Mouse (Mus musculus) lung, adult 18-20 months (tissue): ENCODE results near the gene Gm10382.

Experiments used
- DNase-seq, 2 experiments: peaks; one replicate each; pipeline ENCODE4 v3.0.0; 2022; ENCODE audit warnings: mixed read lengths in 2 of 2

Gm10382 gene

GRCm38 (mm10) chr5:125389131-125389578 lies at the start of gene Gm10382:
TSS of gene Gm10382 (plus strand) at chr5:125389322.
- DNase-seq, result peak; percentile 86 to 90

- DNase-seq, result peak in 1 of 2 experiments; percentile 24
Observed at GRCm38 (mm10) chr5:125339851-125340531, 49.1 kb upstream of the Gm10382 start.

- DNase-seq, result peak; percentile 85 to 89
Observed at GRCm38 (mm10) chr5:125340547-125341262, 48.4 kb upstream of the Gm10382 start, which contains the start of gene Scarb1. TSS of gene Scarb1 (minus strand) at chr5:125341094.

DNA sequence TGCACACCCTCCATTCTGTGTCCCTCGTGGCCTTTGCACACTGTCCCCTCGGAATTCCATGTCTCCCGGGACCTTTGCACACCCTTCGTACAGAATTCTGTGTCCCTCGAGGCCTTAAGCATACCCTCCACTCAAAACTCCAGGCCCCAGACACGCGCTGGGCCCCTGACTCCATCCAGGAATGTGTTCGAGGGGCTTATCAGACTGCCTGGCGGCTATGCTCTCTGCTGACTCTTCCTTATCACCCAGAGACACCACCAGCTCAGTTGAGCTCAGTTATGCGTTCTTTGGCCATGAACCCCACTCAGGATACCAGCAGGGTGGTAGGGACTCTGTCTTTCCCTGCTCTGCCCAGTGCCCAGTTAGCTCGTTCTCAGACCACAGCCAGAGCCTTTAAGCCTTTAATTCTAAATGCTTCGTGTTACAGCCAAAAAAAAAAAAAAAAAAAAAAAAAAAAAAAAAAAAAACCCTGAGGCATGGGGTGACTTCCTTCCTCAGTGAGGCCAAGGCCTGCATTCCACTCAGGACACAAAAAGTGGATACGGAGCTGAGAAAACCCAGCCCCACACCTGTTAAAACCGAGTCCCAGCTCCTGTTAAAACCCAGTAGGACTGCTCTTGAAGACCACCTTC lies 47.5 kb upstream of the Gm10382 start:
- no peak for DNase-seq

GRCm38 (mm10) chr5:125344296-125344695 lies 44.8 kb upstream of the Gm10382 start:
- DNase-seq, result no peak

DNA sequence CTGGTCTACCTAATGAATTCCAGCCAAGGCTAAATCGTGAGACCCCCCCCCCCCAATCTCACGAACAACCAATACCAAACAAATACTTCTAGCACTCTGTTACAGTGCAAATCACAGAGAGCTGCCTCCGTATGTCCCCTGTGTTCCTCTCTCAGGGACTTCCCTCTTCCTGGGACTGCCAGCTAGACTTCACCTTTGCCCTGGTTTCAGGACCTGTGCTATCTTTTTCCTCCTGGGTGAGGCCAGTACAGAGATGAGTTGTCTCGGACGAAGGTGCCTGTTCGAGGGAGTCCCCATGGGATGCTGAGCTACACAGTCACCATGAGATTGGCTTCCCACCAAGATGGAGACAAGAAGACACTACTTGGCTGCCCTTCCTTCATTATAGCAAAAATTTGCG lies 41.1 kb upstream of the Gm10382 start:
- DNase-seq, result no peak

DNA sequence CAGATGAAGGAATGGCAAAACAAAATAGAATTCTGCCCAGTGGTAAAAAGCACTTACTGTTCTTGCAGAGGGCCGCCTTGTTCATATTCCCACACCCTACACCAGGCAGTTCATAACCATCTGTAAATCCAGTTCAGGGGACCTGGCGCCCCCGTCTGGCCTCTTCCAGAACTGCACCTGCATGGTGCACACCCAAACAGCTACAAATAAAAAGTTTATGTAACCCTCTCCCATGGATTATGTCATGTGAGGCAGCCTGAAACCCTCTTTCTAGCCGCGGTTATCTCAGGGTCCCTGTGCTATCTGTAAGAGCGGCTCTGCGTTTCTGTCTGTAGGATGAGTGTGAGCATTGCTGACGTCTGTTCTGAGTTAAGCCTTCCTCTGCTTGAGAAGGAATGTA lies 40.6 kb upstream of the Gm10382 start:
- peak; percentile 54 to 58 for DNase-seq

GRCm38 (mm10) chr5:125349391-125349790 lies 39.7 kb upstream of the Gm10382 start:
- no peak for DNase-seq

GRCm38 (mm10) chr5:125351057-125351456 lies 38.1 kb upstream of the Gm10382 start:
- no peak for DNase-seq

DNA sequence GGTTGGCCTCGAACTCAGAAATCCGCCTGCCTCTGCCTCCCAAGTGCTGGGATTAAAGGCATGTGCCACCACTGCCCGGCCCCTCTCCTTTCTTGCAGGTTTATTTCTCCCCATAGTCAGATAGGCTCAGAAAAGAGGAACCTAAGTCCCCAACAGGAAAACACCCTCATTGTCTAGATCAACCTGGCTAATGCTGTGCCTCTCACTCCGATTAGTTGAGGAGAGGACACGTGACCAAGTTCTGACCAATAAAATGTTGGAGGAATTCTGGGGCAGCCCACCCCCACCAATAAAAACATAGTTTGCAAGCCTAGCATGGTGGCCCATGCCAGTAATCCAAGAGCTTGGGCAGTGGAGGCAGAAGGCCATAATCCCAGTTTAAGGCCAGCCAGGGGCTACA lies 37.2 kb upstream of the Gm10382 start:
- DNase-seq, result no peak

- DNase-seq, result no peak
Observed at GRCm38 (mm10) chr5:125352781-125353294, 36.3 kb upstream of the Gm10382 start.

DNA sequence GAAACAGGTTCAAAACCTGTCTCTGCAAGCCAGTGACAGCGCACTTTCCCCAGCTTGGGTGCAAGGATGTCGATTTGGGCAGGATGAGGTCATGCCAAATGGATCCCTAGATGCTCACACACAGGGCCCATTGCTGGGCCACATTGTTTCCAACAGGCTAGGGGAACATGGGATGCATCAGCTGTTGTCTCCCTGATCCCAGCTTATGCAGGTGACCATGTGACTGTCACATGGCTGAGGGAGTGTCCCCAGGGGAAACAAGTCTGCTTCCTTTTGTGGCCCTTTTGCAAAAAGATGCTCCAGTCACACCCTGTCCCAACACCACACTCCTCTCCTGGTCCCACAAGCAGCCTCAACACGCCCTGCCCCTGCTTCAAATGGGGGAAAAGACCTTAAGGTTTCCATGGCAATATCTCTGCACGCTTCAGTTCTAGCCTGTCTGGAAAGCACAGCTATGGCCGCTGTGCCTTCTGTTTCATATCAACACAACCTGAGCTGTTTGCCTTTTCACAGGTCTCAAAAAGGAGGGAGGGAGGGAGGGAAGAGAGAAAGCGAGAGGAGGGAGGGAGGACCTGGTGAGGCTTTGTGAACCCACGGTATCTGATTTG lies 34.1 kb upstream of the Gm10382 start:
- DNase-seq, result no peak

GRCm38 (mm10) chr5:125355650-125356049 lies 33.5 kb upstream of the Gm10382 start:
- DNase-seq, result no peak

DNA sequence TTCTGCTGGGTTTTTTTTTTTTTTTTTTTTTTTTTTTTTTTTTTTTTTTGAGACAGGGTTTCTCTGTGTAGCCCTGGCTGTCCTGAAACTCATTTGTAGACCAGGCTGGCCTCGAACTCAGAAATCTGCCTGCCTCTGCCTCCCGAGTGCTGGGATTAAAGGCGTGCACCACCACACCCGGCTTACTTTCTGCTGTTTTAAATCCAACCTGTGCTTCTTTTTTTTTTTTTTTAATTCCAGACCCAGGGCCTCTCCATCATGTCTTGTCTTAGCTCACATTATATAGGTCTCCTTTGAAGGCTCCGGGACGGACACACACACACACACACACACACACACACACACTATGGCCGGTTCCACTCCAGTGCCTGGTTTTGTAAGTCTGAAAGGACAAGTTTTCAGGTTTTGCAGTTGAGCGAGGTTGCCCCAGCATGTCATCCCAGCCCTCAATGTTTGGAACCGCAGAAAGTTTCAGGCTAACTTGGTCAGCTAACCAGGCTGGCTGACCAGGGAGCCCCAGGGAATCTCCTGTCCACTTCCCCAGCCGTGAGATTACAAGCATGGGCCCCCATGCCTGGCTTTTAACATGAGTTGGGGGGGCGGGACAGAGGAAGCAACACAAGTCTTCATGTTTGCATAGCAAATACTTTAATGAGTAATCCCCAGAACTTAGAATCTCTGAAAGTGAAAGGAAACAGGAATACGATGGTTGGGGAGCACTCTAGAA lies 31.4 kb upstream of the Gm10382 start:
- no peak for DNase-seq

DNA sequence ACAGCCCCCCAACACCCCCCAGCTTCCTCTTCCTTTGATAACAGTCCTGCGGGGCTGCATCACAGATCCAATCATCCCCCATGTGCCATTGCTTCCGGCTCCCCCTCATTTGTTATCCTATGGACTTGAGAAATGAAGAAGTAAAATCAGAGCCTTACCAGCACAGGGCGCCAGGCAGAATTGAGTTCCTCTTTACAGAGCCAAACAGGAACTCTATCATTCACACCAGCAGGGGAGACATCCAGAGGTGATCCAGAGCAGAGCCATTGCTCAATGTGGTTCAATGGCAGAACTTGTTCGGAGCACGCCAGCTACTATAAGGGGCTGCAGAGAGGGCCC lies 30.9 kb upstream of the Gm10382 start:
- DNase-seq, result peak; percentile 31 to 32

DNA sequence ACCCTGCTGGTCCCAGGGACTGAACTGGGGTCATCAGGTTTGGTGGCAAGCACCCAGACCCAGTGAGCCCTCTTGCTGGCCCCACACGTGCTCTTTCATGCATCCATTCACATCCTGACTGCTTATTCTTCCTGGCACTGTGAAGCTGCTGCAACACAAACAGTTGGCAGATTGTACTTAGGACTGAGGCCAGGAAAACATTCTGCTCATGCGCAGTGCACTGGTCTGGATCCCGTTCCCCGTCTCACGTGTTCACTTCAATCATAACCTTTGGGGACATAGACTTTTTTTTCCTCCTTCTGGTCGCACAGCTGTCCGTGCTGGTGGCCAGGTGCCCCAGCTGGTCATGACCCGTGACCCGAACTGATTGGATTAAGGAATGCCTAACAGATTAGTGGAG lies 28.6 kb upstream of the Gm10382 start:
- no peak for DNase-seq

DNA sequence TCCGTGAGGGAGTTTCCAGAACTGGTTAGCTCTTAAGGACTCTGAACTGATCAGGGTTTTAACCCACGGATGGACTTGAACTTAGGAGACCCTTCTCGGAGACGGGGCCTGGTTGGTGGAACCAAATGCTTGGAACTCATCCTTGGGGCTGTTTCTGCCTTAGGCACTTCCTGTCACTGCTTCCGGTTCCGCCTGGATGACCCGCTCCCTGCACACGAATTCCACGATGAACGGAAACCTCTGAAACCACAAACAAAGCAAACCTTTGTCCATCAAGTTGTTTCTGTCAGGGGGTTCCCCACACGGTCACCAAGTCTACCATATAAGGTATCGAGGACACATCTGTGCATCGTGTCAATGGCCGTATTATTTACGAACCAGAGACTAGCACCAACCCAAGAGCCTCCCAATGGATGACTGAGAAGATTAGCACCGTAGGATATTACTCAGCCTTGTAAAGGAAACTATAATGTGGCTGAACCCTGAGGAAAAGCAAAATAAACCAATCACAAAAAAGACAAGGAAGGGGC lies 28.1 kb upstream of the Gm10382 start:
- DNase-seq, result no peak

- DNase-seq, result no peak
Observed at GRCm38 (mm10) chr5:125363894-125364293, 25.2 kb upstream of the Gm10382 start.

GRCm38 (mm10) chr5:125364851-125365429 lies 24.2 kb upstream of the Gm10382 start:
- no peak for DNase-seq

- no peak for DNase-seq
Observed at GRCm38 (mm10) chr5:125368156-125368555, 21.0 kb upstream of the Gm10382 start.

DNA sequence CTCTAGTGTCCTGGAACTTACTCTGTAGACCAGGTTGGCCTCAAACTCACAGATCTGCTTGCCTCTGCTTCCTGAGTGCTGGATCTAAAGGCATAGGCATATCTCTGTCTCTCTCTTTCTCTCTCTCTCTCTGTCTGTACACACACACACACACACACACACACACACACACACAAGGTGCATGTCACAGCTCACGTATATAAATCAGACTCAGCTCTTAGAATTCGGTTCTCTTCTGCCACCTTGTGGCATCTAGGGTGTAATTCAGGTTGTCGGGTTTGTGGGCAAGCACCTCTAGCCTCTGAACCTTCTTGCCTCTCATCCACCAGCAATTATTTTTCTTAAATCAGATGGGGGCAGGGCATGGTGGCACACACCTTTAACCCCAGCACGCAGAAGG lies 20.6 kb upstream of the Gm10382 start:
- DNase-seq, result peak; percentile 61 to 66
